Mouse (Mus musculus): ENCODE results near the gene Golga4. TPM values are rescaled to one million over a fixed set of nuclear protein-coding genes. Genes with fewer than 3 reads are reported as not detected.

Gene Golga4
- polyA plus RNA-seq, 1 experiment from 2014 or later = 38.9 TPM

GRCm38 (mm10) chr9:118618732-118619250 lies 112.7 kb downstream of the Golga4 start:
- no peak for DNase-seq (ENCODE audit: low spot score)
- no peak for TF ChIP-seq CTCF (IDR thresholded peaks at IDR 0.05; ENCODE audit: low read depth)
- H3K4me1 ChIP-seq (replicated peaks; ENCODE audit: insufficient read depth, low read length) = peaks cover 13% of the 10 kb centered on the region; the same call in 1 of the 2 replicates
- no peak overlapping the region for H3K9ac ChIP-seq (ENCODE audit: low read depth, low read length)
- no peak overlapping the region for H3K4me3 ChIP-seq (replicated peaks; ENCODE audit: low read depth, low read length)
- H3K27me3 ChIP-seq (ENCODE audit: insufficient read depth, low read length) = no peaks in the 10 kb centered on the region
- no peaks in the 10 kb centered on the region for H3K9me3 ChIP-seq (replicated peaks; ENCODE audit: low read length)
- 69% methylated on average over 3 of the region's 3 CpGs for WGBS
- ATAC-seq (replicated peaks; ENCODE audit: low FRiP score, low read depth) = no peak
- H3K4me2 ChIP-seq (ENCODE audit: low read length) = no peak overlapping the region
- no peaks in the 10 kb centered on the region for H3K36me3 ChIP-seq (ENCODE audit: insufficient read depth, low read length)
- H3K27ac ChIP-seq = no peak overlapping the region

GRCm38 (mm10) chr9:118620807-118621206 lies 114.7 kb downstream of the Golga4 start:
- H3K27me3 ChIP-seq (ENCODE audit: insufficient read depth, low read length) = no peaks in the 10 kb centered on the region
- H3K4me1 ChIP-seq (replicated peaks; ENCODE audit: insufficient read depth, low read length) = peaks cover 23% of the 10 kb centered on the region
- H3K9me3 ChIP-seq (replicated peaks; ENCODE audit: low read length) = no peaks in the 10 kb centered on the region
- H3K36me3 ChIP-seq (ENCODE audit: insufficient read depth, low read length) = no peaks in the 10 kb centered on the region
- no peak overlapping the region for H3K9ac ChIP-seq (ENCODE audit: low read depth, low read length)
- H3K4me3 ChIP-seq (replicated peaks; ENCODE audit: low read depth, low read length) = no peak overlapping the region
- no peak overlapping the region for H3K4me2 ChIP-seq (ENCODE audit: low read length)
- ATAC-seq (replicated peaks; ENCODE audit: low FRiP score, low read depth) = no peak
- DNase-seq (ENCODE audit: low spot score) = no peak
- 53% methylated on average over 4 of the region's 4 CpGs for WGBS
- no peak overlapping the region for H3K27ac ChIP-seq
- no peak for TF ChIP-seq CTCF (IDR thresholded peaks at IDR 0.05; ENCODE audit: low read depth)

GRCm38 (mm10) chr9:118621691-118622090 lies 115.6 kb downstream of the Golga4 start:
- Histone ChIP-seq H3K27me3 (ENCODE audit: insufficient read depth, low read length) (no peaks in the 10 kb centered on the region), H3K27ac (no peak overlapping the region), H3K4me3 (replicated peaks; ENCODE audit: low read depth, low read length) (no peak overlapping the region), H3K9ac (ENCODE audit: low read depth, low read length) (no peak overlapping the region), H3K9me3 (replicated peaks; ENCODE audit: low read length) (no peaks in the 10 kb centered on the region), H3K4me1 (replicated peaks; ENCODE audit: insufficient read depth, low read length) (peaks cover 22% of the 10 kb centered on the region), H3K36me3 (ENCODE audit: insufficient read depth, low read length) (no peaks in the 10 kb centered on the region), H3K4me2 (ENCODE audit: low read length) (no peak overlapping the region)
- DNase-seq (ENCODE audit: low spot score) = no peak
- TF ChIP-seq CTCF (IDR thresholded peaks at IDR 0.05; ENCODE audit: low read depth) = no peak
- ATAC-seq (replicated peaks; ENCODE audit: low FRiP score, low read depth) = no peak
- WGBS = 83% methylated on average over 6 of the region's 6 CpGs

GRCm38 (mm10) chr9:118622376-118623166 lies 116.5 kb downstream of the Golga4 start:
- no peaks in the 10 kb centered on the region for H3K27me3 ChIP-seq (ENCODE audit: insufficient read depth, low read length)
- peaks cover 19% of the 10 kb centered on the region for H3K4me1 ChIP-seq (replicated peaks; ENCODE audit: insufficient read depth, low read length)
- DNase-seq (ENCODE audit: low spot score) = no peak
- H3K9ac ChIP-seq (ENCODE audit: low read depth, low read length) = no peak overlapping the region
- ATAC-seq (replicated peaks; ENCODE audit: low FRiP score, low read depth) = peak; percentile 60; the same call in 1 of the 2 replicates
- H3K4me3 ChIP-seq (replicated peaks; ENCODE audit: low read depth, low read length) = no peak overlapping the region
- no peak overlapping the region for H3K27ac ChIP-seq
- peaks cover 7% of the 10 kb centered on the region; the same call in 1 of the 2 replicates for H3K36me3 ChIP-seq (ENCODE audit: insufficient read depth, low read length)
- no peaks in the 10 kb centered on the region for H3K9me3 ChIP-seq (replicated peaks; ENCODE audit: low read length)
- no peak for TF ChIP-seq CTCF (IDR thresholded peaks at IDR 0.05; ENCODE audit: low read depth)
- H3K4me2 ChIP-seq (ENCODE audit: low read length) = no peak overlapping the region
- WGBS = 61% methylated on average over 18 of the region's 18 CpGs

GRCm38 (mm10) chr9:118623483-118623882 lies 117.4 kb downstream of the Golga4 start:
- Histone ChIP-seq H3K4me2 (ENCODE audit: low read length) (no peak overlapping the region), H3K36me3 (ENCODE audit: insufficient read depth, low read length) (peaks cover 12% of the 10 kb centered on the region; the same call in 1 of the 2 replicates), H3K27me3 (ENCODE audit: insufficient read depth, low read length) (no peaks in the 10 kb centered on the region), H3K27ac (no peak overlapping the region), H3K9me3 (replicated peaks; ENCODE audit: low read length) (no peaks in the 10 kb centered on the region), H3K4me3 (replicated peaks; ENCODE audit: low read depth, low read length) (no peak overlapping the region), H3K9ac (ENCODE audit: low read depth, low read length) (no peak overlapping the region), H3K4me1 (replicated peaks; ENCODE audit: insufficient read depth, low read length) (peaks cover 19% of the 10 kb centered on the region)
- DNase-seq (ENCODE audit: low spot score) = no peak
- no peak for ATAC-seq (replicated peaks; ENCODE audit: low FRiP score, low read depth)
- 47% methylated on average over 9 of the region's 9 CpGs for WGBS
- no peak for TF ChIP-seq CTCF (IDR thresholded peaks at IDR 0.05; ENCODE audit: low read depth)

GRCm38 (mm10) chr9:118624146-118624545 lies 118.1 kb downstream of the Golga4 start:
- Histone ChIP-seq H3K36me3 (ENCODE audit: insufficient read depth, low read length) (peaks cover 15% of the 10 kb centered on the region; the same call in 1 of the 2 replicates), H3K9me3 (replicated peaks; ENCODE audit: low read length) (no peaks in the 10 kb centered on the region), H3K27me3 (ENCODE audit: insufficient read depth, low read length) (no peaks in the 10 kb centered on the region), H3K9ac (ENCODE audit: low read depth, low read length) (no peak overlapping the region), H3K4me1 (replicated peaks; ENCODE audit: insufficient read depth, low read length) (peaks cover 19% of the 10 kb centered on the region), H3K4me2 (ENCODE audit: low read length) (no peak overlapping the region), H3K4me3 (replicated peaks; ENCODE audit: low read depth, low read length) (no peak overlapping the region), H3K27ac (no peak overlapping the region)
- TF ChIP-seq CTCF (IDR thresholded peaks at IDR 0.05; ENCODE audit: low read depth) = no peak
- no peak for ATAC-seq (replicated peaks; ENCODE audit: low FRiP score, low read depth)
- peak; percentile 40 for DNase-seq (ENCODE audit: low spot score)
- WGBS = 29% methylated on average over 7 of the region's 7 CpGs
